Mouse (Mus musculus) inflammation-experienced regulatory T-cells, adult 6 months (primary cell): Measurements from ENCODE around the gene Il23r. TPM values are rescaled to one million over a fixed set of nuclear protein-coding genes. Genes with fewer than 3 reads are reported as not detected.

ENCODE experiments used
- ATAC-seq: one replicate; pipeline ENCODE4 v1.8.0; 2017
- polyA plus RNA-seq, 3 experiments: library from polyadenylated mRNA; unstranded; fragments of 100-300 nt; shearing (Covaris generic); gene quantifications; one replicate each; pipeline ENCODE4 v1.2.1; 2017

Il23r gene
- polyA plus RNA-seq, 3 experiments from 2014 or later: 0.30 to 1.3 (median 0.44) TPM

DNA sequence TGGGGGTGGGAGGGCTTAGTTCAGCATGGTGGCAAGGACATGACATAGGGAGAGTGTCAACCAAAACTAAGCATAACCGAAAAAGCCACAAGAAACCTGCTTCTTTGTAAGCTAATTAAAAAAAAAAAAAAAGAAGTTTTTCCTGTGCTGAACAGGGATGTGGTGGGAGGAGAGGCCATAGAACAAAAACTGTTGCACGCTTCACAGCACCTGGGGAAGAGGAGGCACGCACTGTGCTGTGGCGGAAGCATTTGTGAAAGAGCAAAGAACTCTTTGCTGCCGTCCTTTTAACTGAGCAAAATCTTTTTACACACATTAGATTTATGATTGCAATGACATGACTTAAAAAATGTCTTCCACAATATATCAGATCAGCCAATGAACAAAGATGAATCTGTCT is 69.9 kb downstream of the Il23r start:
- ATAC-seq: no peak

DNA sequence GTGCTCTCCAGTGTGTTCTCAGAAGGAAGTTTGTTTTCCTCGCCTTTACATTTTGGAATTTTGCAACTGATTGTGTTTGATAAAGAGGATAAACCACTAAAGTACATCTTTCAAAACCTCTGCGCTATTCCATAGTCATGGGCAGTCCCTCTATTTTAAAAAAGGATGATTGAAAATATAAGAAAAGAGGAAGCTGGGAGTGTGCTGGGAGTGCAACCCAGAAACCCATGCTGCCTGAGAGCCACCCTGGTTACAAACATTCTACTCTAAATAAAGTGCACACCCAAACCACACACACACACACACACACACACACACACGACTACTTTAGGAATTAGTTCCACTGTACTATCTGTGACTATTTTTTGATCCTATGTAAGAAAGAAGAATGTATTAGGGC is 75.1 kb downstream of the Il23r start:
- no peak for ATAC-seq

DNA sequence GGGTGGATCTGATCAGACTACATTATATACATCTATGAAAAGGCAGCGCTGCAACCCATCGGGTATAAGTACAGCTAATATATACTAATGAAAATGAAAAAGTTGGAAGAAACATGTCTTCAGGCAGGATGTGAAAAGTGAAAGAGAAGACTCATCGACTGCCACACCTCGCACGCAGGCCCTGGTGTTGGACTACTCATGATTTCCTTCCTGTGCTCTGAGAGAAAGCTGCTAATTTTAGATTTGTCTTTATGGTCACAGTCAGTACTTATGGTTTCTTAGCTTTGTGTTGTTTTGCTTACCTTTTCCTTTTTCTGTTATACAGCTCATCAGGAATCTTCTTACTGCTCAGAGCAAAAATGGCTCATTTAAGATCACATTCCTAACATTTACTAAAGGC is 76.4 kb downstream of the Il23r start:
- ATAC-seq: peak; percentile 82

DNA sequence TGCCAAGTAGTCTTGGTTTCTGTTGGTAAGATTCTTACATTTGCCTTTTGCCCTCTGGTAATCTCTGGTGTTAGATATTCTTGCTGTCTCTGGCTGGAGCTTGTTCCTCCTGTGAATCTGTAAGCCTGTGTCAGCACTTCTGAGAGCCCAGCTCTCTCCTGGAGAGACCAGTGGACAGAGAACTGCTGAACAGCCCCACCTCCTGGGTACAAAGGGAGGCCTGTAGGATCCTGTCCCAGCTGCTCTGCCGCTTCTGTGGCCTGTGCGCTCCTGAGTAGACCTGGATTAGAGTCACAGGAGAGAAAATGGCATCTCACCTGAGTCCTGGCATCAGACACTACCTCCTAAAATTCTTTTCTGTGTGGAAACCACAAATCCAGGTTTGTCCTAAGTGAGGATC is 78.3 kb downstream of the Il23r start:
- no peak for ATAC-seq

DNA sequence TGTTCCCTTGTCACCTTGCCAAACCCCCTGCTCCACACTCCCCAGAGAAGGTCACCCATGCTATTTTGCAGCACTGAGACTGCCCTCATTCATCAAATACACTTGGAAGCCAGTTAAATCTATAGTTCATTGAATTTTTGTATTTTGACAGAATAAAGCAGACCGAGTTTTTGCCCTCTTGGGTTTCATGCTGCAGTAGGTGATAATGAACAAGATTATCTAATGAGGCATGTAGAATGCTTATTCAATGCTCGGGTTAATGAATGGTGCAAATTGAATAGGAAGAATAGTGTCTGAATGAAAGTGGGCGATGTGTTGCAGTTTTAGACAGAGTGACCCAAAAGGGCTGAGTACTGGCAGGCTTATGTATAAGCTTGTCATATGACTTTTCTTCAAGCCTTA is 86.4 kb downstream of the Il23r start:
- no peak for ATAC-seq

DNA sequence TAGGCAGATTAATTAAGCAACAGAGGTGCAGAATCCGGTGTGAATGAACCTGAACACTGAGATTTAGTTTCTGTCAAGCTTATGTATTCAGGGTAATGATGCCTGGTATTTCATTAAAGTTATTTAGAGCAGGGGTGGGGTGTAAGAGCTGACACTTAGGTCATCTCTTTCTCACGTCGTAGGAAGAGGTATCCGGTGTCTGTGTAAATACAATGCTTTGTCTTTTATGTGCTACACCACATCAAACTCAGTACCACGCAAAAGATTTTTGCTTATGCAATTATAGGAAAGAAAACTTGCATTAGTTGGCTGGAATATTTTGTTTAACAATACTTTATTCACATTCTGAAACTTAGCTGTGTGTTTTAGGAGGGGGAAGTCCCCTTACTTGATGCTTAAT is 92.1 kb downstream of the Il23r start:
- peak; percentile 68 for ATAC-seq

DNA sequence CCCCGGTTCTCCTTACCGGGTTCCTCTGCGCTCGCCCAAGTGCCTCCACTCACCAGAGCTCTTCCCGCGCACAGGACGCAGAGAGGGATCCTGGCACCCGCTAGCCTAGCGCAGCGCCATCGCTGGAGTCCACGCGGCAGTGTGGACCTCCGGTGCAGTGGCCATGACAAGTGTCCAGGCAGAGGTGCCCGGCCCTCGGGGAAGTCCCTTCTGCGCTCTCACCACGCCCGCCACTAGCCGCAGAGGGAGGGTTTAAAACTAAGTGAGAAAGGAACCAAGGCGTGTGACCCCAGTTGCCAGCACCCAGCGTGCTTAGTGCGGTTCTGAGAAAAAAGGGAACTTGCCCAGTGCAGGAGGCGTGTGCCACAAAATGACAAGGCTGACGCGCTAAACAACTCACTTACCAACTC is 115.7 kb downstream of the Il23r start, which contains the start of gene Il12rb2:
Gene Il12rb2, minus strand, starts transcription at position 207 of the 410 bp plus-strand sequence.
- ATAC-seq: no peak

Other genes with a start within 250 kb of the Il23r start
- gene Il12rb2, start 115.7 kb downstream of the Il23r start, polyA plus RNA-seq: 10 to 100 TPM in 1 of 3 experiments, not detected in 2; 23.3 TPM
- gene Tacstd2, start 43.9 kb upstream of the Il23r start, polyA plus RNA-seq: under 1 TPM in 1 of 3 experiments, not detected in 2; 0.19 TPM